Mouse (Mus musculus) heart, adult 9 months (tissue): Measurements from ENCODE around the gene Klf17.
A peak's percentile ranks its signal among the peaks of the same experiment; 100 is the strongest.
"Not testable (repeated sequence)": the region's sequence is repeated elsewhere in the genome, so short reads cannot be mapped to it uniquely, and the experiment has no call there.

Experiments
- DNase-seq, 2 experiments: peaks; one replicate each; pipeline ENCODE4 v3.0.0; 2022; ENCODE audit warnings: low spot score in 2 of 2

The Klf17 gene

GRCm38 (mm10) chr4:117765416-117765815 lies at the start of gene Klf17:
TSS of gene Klf17 (minus strand) at chr4:117765648.
- DNase-seq: no peak

- no peak for DNase-seq
Observed at GRCm38 (mm10) chr4:117814333-117814732, 48.9 kb upstream of the Klf17 start.

- no peak for DNase-seq
Observed at GRCm38 (mm10) chr4:117813591-117814192, 48.2 kb upstream of the Klf17 start.

GRCm38 (mm10) chr4:117810933-117811332 lies 45.5 kb upstream of the Klf17 start:
- DNase-seq: no peak

- no peak for DNase-seq
Observed at GRCm38 (mm10) chr4:117806992-117807391, 41.5 kb upstream of the Klf17 start.

- no peak for DNase-seq
Observed at GRCm38 (mm10) chr4:117799904-117800303, 34.5 kb upstream of the Klf17 start.

- DNase-seq: peak; percentile 23 to 44
Observed at GRCm38 (mm10) chr4:117788308-117788707, 22.9 kb upstream of the Klf17 start.

GRCm38 (mm10) chr4:117786963-117787362 lies 21.5 kb upstream of the Klf17 start:
- DNase-seq: peak; percentile 21 to 24

GRCm38 (mm10) chr4:117782908-117783307 lies 17.5 kb upstream of the Klf17 start:
- no peak for DNase-seq

GRCm38 (mm10) chr4:117772960-117773359 lies 7.5 kb upstream of the Klf17 start:
- DNase-seq: no peak

- DNase-seq: peak in 1 of 2 experiments; percentile 43
Observed at GRCm38 (mm10) chr4:117770935-117771334, 5.5 kb upstream of the Klf17 start.

- DNase-seq: no peak
Observed at GRCm38 (mm10) chr4:117760151-117760550, 5.3 kb downstream of the Klf17 start.

GRCm38 (mm10) chr4:117752469-117752868 lies 13.0 kb downstream of the Klf17 start:
- not testable (repeated sequence) for DNase-seq

- no peak for DNase-seq
Observed at GRCm38 (mm10) chr4:117737559-117737958, 27.9 kb downstream of the Klf17 start.

- no peak for DNase-seq
Observed at GRCm38 (mm10) chr4:117731926-117732325, 33.5 kb downstream of the Klf17 start.

GRCm38 (mm10) chr4:117724112-117724511 lies 41.3 kb downstream of the Klf17 start, which contains the start of gene Gm12845:
TSS of gene Gm12845 (plus strand) at chr4:117724412.
- no peak for DNase-seq

- DNase-seq: no peak
Observed at GRCm38 (mm10) chr4:117713303-117714098, 51.9 kb downstream of the Klf17 start.

GRCm38 (mm10) chr4:117712314-117712713 lies 53.1 kb downstream of the Klf17 start:
- no peak for DNase-seq

- DNase-seq: no peak
Observed at GRCm38 (mm10) chr4:117708780-117709550, 56.5 kb downstream of the Klf17 start.
